Mouse (Mus musculus) testis, adult 2 months (tissue): ENCODE data around the gene Gm5127.

Source experiments
- CTCF ChIP-seq: fragments of 200-500 bp; IDR thresholded peaks from 2 replicates; pipeline ENCODE4 v1.5.1; 2012; ENCODE audit warnings: low read depth, mild to moderate bottlenecking, inconsistent platforms, low read length, moderate library complexity; ENCODE audit not compliant: control insufficient read depth, insufficient read depth, insufficient replicate concordance
- POLR2A ChIP-seq: fragments of 200-500 bp; IDR thresholded peaks from 2 replicates; pipeline ENCODE4 v1.6.1; 2012; ENCODE audit warnings: low read depth, mild to moderate bottlenecking, inconsistent platforms, low read length, moderate library complexity; ENCODE audit not compliant: control insufficient read depth

- TF ChIP-seq CTCF (no peak), POLR2A (no peak)
Observed at GRCm38 (mm10) chrX:106602574-106603258, 19.7 kb downstream of the Gm5127 start.
